Mouse (Mus musculus) lung, embryonic 16.5 days (tissue): ENCODE results near the gene Gm21440. TPM values are rescaled to one million over a fixed set of nuclear protein-coding genes. Genes with fewer than 3 reads are reported as not detected.
"Not testable (repeated sequence)": the region's sequence is repeated elsewhere in the genome, so short reads cannot be mapped to it uniquely, and the experiment has no call there.

Source experiments
- ATAC-seq: fragments of 200-750 bp; cut with Nextera tagmentation; 2 replicates; pipeline ENCODE4 v1.8.0; 2017; ENCODE audit warnings: low read depth, mild to moderate bottlenecking, moderate library complexity
- H3K27ac ChIP-seq: fragments of 300-500 bp; sonication (generic); 2 replicates; pipeline ENCODE4 v1.5.1; 2014; ENCODE audit warnings: mild to moderate bottlenecking, control low read depth, low read length
- H3K27me3 ChIP-seq: fragments of 300-500 bp; sonication (generic); 2 replicates; pipeline ENCODE4 v1.6.1; 2014; ENCODE audit warnings: low read depth, low read length, mixed read lengths; ENCODE audit not compliant: control insufficient read depth, insufficient read depth
- H3K36me3 ChIP-seq: fragments of 300-500 bp; sonication (generic); 2 replicates; pipeline ENCODE4 v1.6.1; 2014; ENCODE audit warnings: low read length; ENCODE audit not compliant: control insufficient read depth, insufficient read depth
- H3K4me1 ChIP-seq: fragments of 300-500 bp; sonication (generic); replicated peaks from 2 replicates; pipeline ENCODE4 v1.6.1; 2014; ENCODE audit warnings: low read length, mixed read lengths; ENCODE audit not compliant: control insufficient read depth, insufficient read depth
- H3K4me2 ChIP-seq: fragments of 300-500 bp; sonication (generic); 2 replicates; pipeline ENCODE4 v1.6.1; 2014; ENCODE audit warnings: low read depth, low read length, control low read depth
- H3K4me3 ChIP-seq: fragments of 300-500 bp; sonication (generic); 2 replicates; pipeline ENCODE4 v1.5.1; 2014; ENCODE audit warnings: mild to moderate bottlenecking, low read length, control low read depth
- H3K9ac ChIP-seq: fragments of 300-500 bp; sonication (generic); 2 replicates; pipeline ENCODE4 v1.6.1; 2014; ENCODE audit warnings: low read length, control low read depth
- H3K9me3 ChIP-seq: fragments of 300-500 bp; sonication (generic); 2 replicates; pipeline ENCODE4 v1.6.1; 2016; ENCODE audit warnings: low read length; ENCODE audit not compliant: control insufficient read depth
- WGBS: fragments of 180-500 bp; shearing (Covaris S2); extraction: QIAGEN DNeasy Blood & Tissue Kit; methylation state at CpG from one replicate; pipeline ENCODE4 v1.1.7; 2014; 5-methylcytosine and 5-hydroxymethylcytosine counted together
- polyA plus RNA-seq: library from polyadenylated mRNA; unstranded; fragments of >200 nt; fragmentation: Nextera tagmentation; extraction: Ambion mirVana; gene quantifications from 2 replicates; pipeline ENCODE4 v1.2.1, GENCODE M21; 2015

The Gm21440 gene
- not detected in 2 replicates for polyA plus RNA-seq

- not testable (repeated sequence) for H3K27ac ChIP-seq, H3K9me3 ChIP-seq, H3K27me3 ChIP-seq, H3K36me3 ChIP-seq, H3K4me1 ChIP-seq, H3K9ac ChIP-seq, H3K4me2 ChIP-seq, H3K4me3 ChIP-seq, ATAC-seq
Observed at GRCm38 (mm10) chrY:13252091-13252490, at the start of gene Gm21440, which contains the start of gene Gm21454. Gm21440 (plus strand) TSS chrY:13252391. Gm21454 (plus strand) TSS chrY:13252442.

GRCm38 (mm10) chrY:13223828-13224227 is 28.4 kb upstream of the Gm21440 start, which contains the start of gene Gm21828:
Gm21828 (minus strand) TSS chrY:13223928.
- not testable (repeated sequence) for H3K4me3 ChIP-seq, H3K9me3 ChIP-seq, H3K9ac ChIP-seq, H3K4me1 ChIP-seq, ATAC-seq, H3K36me3 ChIP-seq, H3K4me2 ChIP-seq, H3K27me3 ChIP-seq, H3K27ac ChIP-seq
- WGBS = no CpG with 5 or more reads among the region's 3 CpGs

Other genes starting within 250 kb of the Gm21440 start
- not detected in 2 replicates for gene Gm20807, start 209.5 kb upstream of the Gm21440 start, polyA plus RNA-seq
- gene Gm21891, start 118.9 kb upstream of the Gm21440 start, polyA plus RNA-seq = not detected in 2 replicates
- gene Gm21425, start 90.4 kb upstream of the Gm21440 start, polyA plus RNA-seq = not detected in 2 replicates
- not detected in 2 replicates for gene Gm21828, start 28.5 kb upstream of the Gm21440 start, polyA plus RNA-seq
- gene Gm21454, start 51 bp downstream of the Gm21440 start, polyA plus RNA-seq = not detected in 2 replicates
- not detected in 2 replicates for gene Gm21725, start 96.7 kb downstream of the Gm21440 start, polyA plus RNA-seq
- not detected in 2 replicates for gene Gm21866, start 213.2 kb downstream of the Gm21440 start, polyA plus RNA-seq
- gene Gm20773, start 241.6 kb downstream of the Gm21440 start, polyA plus RNA-seq = not detected in 2 replicates